Mouse (Mus musculus) forebrain, embryonic 11.5 days (tissue): ENCODE data around the gene Srrd. TPM values are rescaled to one million over a fixed set of nuclear protein-coding genes. Genes with fewer than 3 reads are reported as not detected.

Source experiments
- ATAC-seq: fragments of 200-750 bp; cut with Nextera tagmentation; replicated peaks from 2 replicates; pipeline ENCODE4 v1.8.0; 2017; ENCODE audit warnings: moderate TSS enrichment; ENCODE audit not compliant: low FRiP score
- DNase-seq: peaks from one replicate; pipeline ENCODE4 v3.0.0-alpha.2; 2017; ENCODE audit warnings: low spot score
- H3K27ac ChIP-seq: fragments of 300-500 bp; sonication (generic); 2 replicates; pipeline ENCODE4 v1.5.1; 2014; ENCODE audit warnings: low read depth, low read length
- H3K27me3 ChIP-seq: fragments of 300-500 bp; sonication (generic); 2 replicates; pipeline ENCODE4 v1.6.1; 2014; ENCODE audit warnings: mild to moderate bottlenecking, low read length, mixed read lengths; ENCODE audit not compliant: control insufficient read depth, insufficient read depth
- H3K36me3 ChIP-seq: fragments of 300-500 bp; sonication (generic); 2 replicates; pipeline ENCODE4 v1.6.1; 2014; ENCODE audit warnings: mild to moderate bottlenecking, low read length, moderate library complexity, mixed read lengths; ENCODE audit not compliant: control insufficient read depth, insufficient read depth
- H3K4me1 ChIP-seq: fragments of 300-500 bp; sonication (generic); replicated peaks from 2 replicates; pipeline ENCODE4 v1.6.1; 2014; ENCODE audit warnings: low read length, mixed read lengths; ENCODE audit not compliant: control insufficient read depth, insufficient read depth
- H3K4me2 ChIP-seq: fragments of 300-500 bp; sonication (generic); 2 replicates; pipeline ENCODE4 v1.6.1; 2014; ENCODE audit warnings: low read depth, mild to moderate bottlenecking, low read length, moderate library complexity, mixed read lengths; ENCODE audit not compliant: severe bottlenecking
- H3K4me3 ChIP-seq: fragments of 300-500 bp; sonication (generic); 2 replicates; pipeline ENCODE4 v1.5.1; 2014; ENCODE audit warnings: low read depth, low read length
- H3K9ac ChIP-seq: fragments of 300-500 bp; sonication (generic); 2 replicates; pipeline ENCODE4 v1.6.1; 2014; ENCODE audit warnings: low read length
- H3K9me3 ChIP-seq: fragments of 300-500 bp; sonication (generic); 2 replicates; pipeline ENCODE4 v1.6.1; 2016; ENCODE audit warnings: low read length, mixed read lengths; ENCODE audit not compliant: control insufficient read depth
- WGBS: fragments of 180-500 bp; shearing (Covaris S2); extraction: QIAGEN DNeasy Blood & Tissue Kit; methylation state at CpG from one replicate; pipeline ENCODE4 v1.1.7; 2014; 5-methylcytosine and 5-hydroxymethylcytosine counted together
- polyA plus RNA-seq: library from polyadenylated mRNA; unstranded; fragments of >200 nt; fragmentation: Nextera tagmentation; extraction: Ambion mirVana; gene quantifications from 2 replicates; pipeline ENCODE4 v1.2.1, GENCODE M21; 2014

Gene Srrd
- 46.1 and 52.2 TPM in 2 replicates for polyA plus RNA-seq

- ATAC-seq (peak; percentile 75), DNase-seq (peak; percentile 94)
- H3K9me3 ChIP-seq: no peaks in the 10 kb centered on the region
- H3K27ac ChIP-seq: 0 out of 2 replicates have a peak within 1 kb of the TSS, but pooled peaks have one; percentile 31
- H3K4me2 ChIP-seq: peak within 1 kb of the TSS; percentile 52
- H3K27me3 ChIP-seq: no peaks in the 10 kb centered on the region
- peaks cover 6% of the 10 kb centered on the region; the same call in 1 of the 2 replicates for H3K36me3 ChIP-seq
- 2% methylated on average over 63 of the region's 64 CpGs for whole genome bisulfite sequencing
- H3K9ac ChIP-seq: peak within 1 kb of the TSS; percentile 79
- H3K4me1 ChIP-seq: peaks cover 8% of the 10 kb centered on the region; the same call in 1 of the 2 replicates
- H3K4me3 ChIP-seq: peak within 1 kb of the TSS; percentile 95
Observed at GRCm38 (mm10) chr5:112342463-112343204, at the start of gene Srrd, which contains the start of gene Hps4. Gene Srrd, minus strand, starts transcription at chr5:112343040. Gene Hps4, plus strand, starts transcription at chr5:112343083.

- DNase-seq (no peak), ATAC-seq (no peak)
- H3K27me3 ChIP-seq: no peaks in the 10 kb centered on the region
- 76% methylated on average over 27 of the region's 27 CpGs for WGBS
- H3K4me3 ChIP-seq: no peak overlapping the region
- H3K9ac ChIP-seq: no peak overlapping the region
- peaks cover 7% of the 10 kb centered on the region for H3K4me1 ChIP-seq
- no peak overlapping the region for H3K27ac ChIP-seq
- H3K9me3 ChIP-seq: no peaks in the 10 kb centered on the region
- peaks cover 4% of the 10 kb centered on the region; the same call in 1 of the 2 replicates for H3K36me3 ChIP-seq
- H3K4me2 ChIP-seq: no peak overlapping the region
Observed at GRCm38 (mm10) chr5:112391676-112392323, 49.0 kb upstream of the Srrd start.

- Histone ChIP-seq H3K36me3 (peaks cover 4% of the 10 kb centered on the region; the same call in 1 of the 2 replicates), H3K9me3 (no peaks in the 10 kb centered on the region), H3K27ac (no peak overlapping the region), H3K9ac (no peak overlapping the region), H3K4me3 (no peak overlapping the region), H3K27me3 (no peaks in the 10 kb centered on the region), H3K4me2 (no peak overlapping the region), H3K4me1 (peaks cover 7% of the 10 kb centered on the region)
- ATAC-seq (no peak), DNase-seq (no peak)
- 67% methylated on average over 16 of the region's 16 CpGs for WGBS
Observed at GRCm38 (mm10) chr5:112391002-112391401, 48.2 kb upstream of the Srrd start.

- 86% methylated on average over 9 of the region's 9 CpGs for WGBS
- peaks cover 4% of the 10 kb centered on the region; the same call in 1 of the 2 replicates for H3K36me3 ChIP-seq
- H3K4me3 ChIP-seq: no peak overlapping the region
Observed at GRCm38 (mm10) chr5:112389352-112389751, 46.5 kb upstream of the Srrd start.

GRCm38 (mm10) chr5:112385973-112386372 is 43.1 kb upstream of the Srrd start:
- Histone ChIP-seq H3K4me2 (no peak overlapping the region), H3K9me3 (no peaks in the 10 kb centered on the region), H3K27ac (no peak overlapping the region), H3K9ac (no peak overlapping the region), H3K27me3 (no peaks in the 10 kb centered on the region), H3K4me3 (no peak overlapping the region), H3K36me3 (peaks cover 4% of the 10 kb centered on the region; the same call in 1 of the 2 replicates), H3K4me1 (no peaks in the 10 kb centered on the region)
- DNase-seq (no peak), ATAC-seq (no peak)
- WGBS: 82% methylated on average over 2 of the region's 2 CpGs

More at GRCm38 (mm10) chr5:112389352-112389751, 46.5 kb upstream of the Srrd start:
- DNase-seq (no peak), ATAC-seq (no peak)
- H3K4me2 ChIP-seq: no peak overlapping the region
- H3K9ac ChIP-seq: no peak overlapping the region
- peaks cover 5% of the 10 kb centered on the region; the same call in 1 of the 2 replicates for H3K4me1 ChIP-seq
- no peaks in the 10 kb centered on the region for H3K27me3 ChIP-seq
- H3K27ac ChIP-seq: no peak overlapping the region
- no peaks in the 10 kb centered on the region for H3K9me3 ChIP-seq

- whole genome bisulfite sequencing: 93% methylated on average over 13 of the region's 13 CpGs
- no peak overlapping the region for H3K9ac ChIP-seq
Observed at GRCm38 (mm10) chr5:112384805-112385472, 42.1 kb upstream of the Srrd start.

GRCm38 (mm10) chr5:112382641-112383330 is 39.9 kb upstream of the Srrd start:
- Histone ChIP-seq H3K4me2 (no peak overlapping the region), H3K9me3 (no peaks in the 10 kb centered on the region), H3K4me1 (no peaks in the 10 kb centered on the region), H3K4me3 (no peak overlapping the region), H3K36me3 (no peaks in the 10 kb centered on the region), H3K27me3 (no peaks in the 10 kb centered on the region), H3K9ac (no peak overlapping the region), H3K27ac (no peak overlapping the region)
- 83% methylated on average over 17 of the region's 17 CpGs for WGBS
- ATAC-seq (no peak), DNase-seq (no peak)

More at GRCm38 (mm10) chr5:112384805-112385472, 42.1 kb upstream of the Srrd start:
- Histone ChIP-seq H3K9me3 (no peaks in the 10 kb centered on the region), H3K27ac (no peak overlapping the region), H3K27me3 (no peaks in the 10 kb centered on the region), H3K4me2 (no peak overlapping the region), H3K36me3 (peaks cover 4% of the 10 kb centered on the region; the same call in 1 of the 2 replicates), H3K4me3 (no peak overlapping the region), H3K4me1 (no peaks in the 10 kb centered on the region)
- ATAC-seq (no peak), DNase-seq (no peak)

GRCm38 (mm10) chr5:112382042-112382441 is 39.2 kb upstream of the Srrd start:
- ATAC-seq: no peak
- no peak overlapping the region for H3K4me2 ChIP-seq
- WGBS: 67% methylated on average over 9 of the region's 9 CpGs
- no peaks in the 10 kb centered on the region for H3K4me1 ChIP-seq
- H3K9me3 ChIP-seq: no peaks in the 10 kb centered on the region
- no peaks in the 10 kb centered on the region for H3K36me3 ChIP-seq
- H3K27ac ChIP-seq: no peak overlapping the region
- H3K4me3 ChIP-seq: no peak overlapping the region
- H3K27me3 ChIP-seq: no peaks in the 10 kb centered on the region
- H3K9ac ChIP-seq: no peak overlapping the region
- DNase-seq: no peak
